Mouse (Mus musculus) neural tube, embryonic 10.5 days (tissue): ENCODE results near the gene Gm20865.
"Not testable (repeated sequence)": the region's sequence is repeated elsewhere in the genome, so short reads cannot be mapped to it uniquely, and the experiment has no call there.

Experiments
- DNase-seq: peaks from one replicate; pipeline ENCODE4 v3.0.0-alpha.2; 2017; ENCODE audit warnings: low spot score; ENCODE audit errors: extremely low spot score

Gene Gm20865

DNA sequence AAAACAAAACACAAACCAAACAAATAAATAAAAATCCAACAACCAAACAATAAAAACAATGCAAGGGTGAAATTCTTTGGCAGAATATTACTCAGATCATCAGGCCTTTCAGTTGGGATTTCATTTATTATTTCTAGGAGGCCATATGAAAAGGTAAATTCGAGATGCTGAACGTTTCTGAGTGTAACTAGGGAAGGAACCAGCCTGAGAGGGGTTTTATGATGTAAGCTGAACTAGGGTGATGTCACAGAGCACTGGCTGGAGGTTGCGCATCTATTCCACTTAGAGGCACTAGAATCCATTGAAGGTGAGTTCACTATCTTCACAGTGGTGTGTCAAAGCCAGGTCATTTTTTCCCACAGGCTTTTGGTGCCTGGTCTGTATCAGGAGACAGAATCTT is at the start of gene Gm20865:
Gene Gm20865, plus strand, starts transcription at position 301 of the 400 bp plus-strand sequence.
- DNase-seq = not testable (repeated sequence)
